Mouse (Mus musculus) left cerebral cortex, adult 18-20 months (tissue): ENCODE measurements around the gene Cd81. TPM values are rescaled to one million over a fixed set of nuclear protein-coding genes. Genes with fewer than 3 reads are reported as not detected.

Source experiments
- DNase-seq, 2 experiments: peaks; one replicate each; pipeline ENCODE4 v3.0.0; 2021 to 2022; ENCODE audit warnings: low spot score in 2 of 2, mixed read lengths in 1 of 2
- total RNA-seq, 2 experiments: library from RNA; stranded (reverse); gene quantifications; 2 replicates each; pipeline ENCODE4 v1.2.3; 2021

Cd81 gene
- total RNA-seq, 2 experiments from 2014 or later: 388 to 392 TPM

GRCm38 (mm10) chr7:143108996-143109660 lies 56.6 kb downstream of the Cd81 start:
- DNase-seq: no peak

DNA sequence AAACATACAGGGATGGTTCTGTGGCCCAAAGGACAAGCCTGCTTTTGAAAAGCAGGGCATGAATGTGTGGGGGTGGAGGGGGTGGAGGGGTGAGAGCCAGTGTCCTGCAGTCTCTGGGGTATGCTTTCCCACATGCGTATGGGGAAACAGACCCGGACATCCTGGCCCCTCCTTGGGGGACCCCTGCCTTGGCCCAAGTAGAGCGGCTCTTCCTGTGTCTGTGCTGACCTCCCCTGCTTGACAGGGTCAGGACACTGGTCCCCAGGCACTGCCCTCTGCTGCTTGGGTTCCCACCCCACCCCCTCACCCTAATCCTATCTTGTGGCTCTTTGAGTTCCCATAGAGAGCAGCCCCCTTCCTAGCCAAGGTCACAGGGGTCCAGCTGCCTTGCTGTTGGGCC lies 57.2 kb downstream of the Cd81 start:
- no peak for DNase-seq

- DNase-seq: no peak
These were observed 58.3 kb downstream of the Cd81 start for GRCm38 (mm10) chr7:143110803-143111202.

- no peak for DNase-seq
These were observed 59.2 kb downstream of the Cd81 start for GRCm38 (mm10) chr7:143111719-143112118.

DNA sequence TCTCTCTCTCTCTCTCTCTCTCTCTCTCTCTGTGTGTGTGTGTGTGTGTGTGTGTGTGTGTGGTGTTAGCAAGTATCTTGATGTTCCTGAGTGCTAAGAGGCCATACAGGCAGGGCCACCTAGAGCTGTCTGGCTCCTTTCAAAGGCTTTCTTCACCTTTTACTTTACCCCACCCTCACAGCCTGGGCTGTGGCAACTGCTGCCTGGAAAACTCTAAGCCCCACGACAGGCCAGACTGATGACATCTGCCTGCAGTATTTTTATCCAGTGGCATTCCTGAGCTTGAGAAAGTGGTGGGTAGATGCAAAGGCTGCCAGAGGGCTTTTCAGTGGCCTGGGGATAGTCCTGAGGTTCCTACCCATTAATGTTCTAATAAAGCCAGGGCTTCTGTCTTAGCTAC lies 59.9 kb downstream of the Cd81 start:
- DNase-seq: no peak

DNA sequence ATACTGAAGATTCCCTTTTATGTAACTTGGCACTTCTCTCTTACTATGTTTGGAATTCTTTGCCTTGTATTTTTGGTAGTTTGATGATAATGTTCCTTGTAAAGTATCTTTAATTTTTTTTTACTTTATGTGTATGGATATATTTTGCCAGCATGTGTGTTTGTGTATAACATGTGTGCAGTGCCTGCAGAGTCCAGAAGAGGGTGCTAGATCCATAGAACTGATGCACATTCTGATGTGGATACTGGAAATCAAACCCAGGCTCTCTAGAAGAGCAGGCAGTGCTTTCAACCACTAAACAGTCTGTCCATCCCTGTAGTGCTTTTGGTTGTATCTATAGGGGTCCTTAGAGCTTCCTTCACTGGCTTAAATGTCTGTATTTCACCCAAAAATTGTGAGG lies 62.2 kb downstream of the Cd81 start:
- DNase-seq: no peak

DNA sequence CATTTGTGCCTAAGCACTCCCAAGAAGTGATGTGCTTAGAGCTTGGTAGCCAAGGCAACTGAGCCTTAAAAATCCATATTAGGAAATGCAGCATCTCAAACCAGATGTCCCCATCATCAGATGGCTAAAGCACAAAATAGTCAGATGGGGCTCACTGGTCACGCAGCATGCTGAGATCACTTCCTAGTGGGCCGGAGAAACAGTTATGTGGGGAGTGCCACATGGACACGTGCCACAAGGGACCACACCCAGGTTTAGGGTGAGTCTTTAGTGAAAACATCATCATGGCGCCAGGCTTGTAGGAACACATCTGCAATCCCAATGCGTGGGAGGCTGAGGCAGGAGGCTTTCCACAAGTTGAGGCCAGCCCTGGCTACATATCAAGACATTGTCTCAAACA lies 64.0 kb downstream of the Cd81 start:
- no peak for DNase-seq

Other genes starting within 250 kb of the Cd81 start
- gene Th, start 121.6 kb upstream of the Cd81 start, total RNA-seq: 1 to 10 TPM in 1 of 2 experiments, under 1 TPM in 1; 0.89 to 1.1 TPM
- gene Ascl2, start 83.5 kb upstream of the Cd81 start, total RNA-seq: not detected
- gene Tspan32, start 47.7 kb upstream of the Cd81 start, total RNA-seq: under 1 TPM in 1 of 2 experiments, not detected in 1; 0.44 TPM
- gene Tssc4, start 16.5 kb downstream of the Cd81 start, total RNA-seq: 10 to 100 TPM; 37.8 to 39.6 TPM
- gene Trpm5, start 41.9 kb downstream of the Cd81 start, total RNA-seq: not detected
- under 1 TPM; 0.30 to 0.54 TPM for gene Kcnq1, start 53.6 kb downstream of the Cd81 start, total RNA-seq